Mouse (Mus musculus) heart, adult 8-10 months (tissue): ENCODE results near the gene Cmklr1. TPM values are rescaled to one million over a fixed set of nuclear protein-coding genes. Genes with fewer than 3 reads are reported as not detected.

Source experiments
- DNase-seq: peaks from one replicate; pipeline ENCODE4 v3.0.0; 2022; ENCODE audit warnings: low spot score
- total RNA-seq, 4 experiments: library from RNA; stranded (reverse); gene quantifications; 2 replicates each; pipeline ENCODE4 v1.2.4; 2022

The Cmklr1 gene
- total RNA-seq, 4 experiments from 2014 or later = 14.8 to 30.1 (median 17.9) TPM

- DNase-seq = no peak
Observed at GRCm38 (mm10) chr5:113652215-113652614, 2.0 kb upstream of the Cmklr1 start.

- no peak for DNase-seq
Observed at GRCm38 (mm10) chr5:113648647-113649211, 1.5 kb downstream of the Cmklr1 start.

- no peak for DNase-seq
Observed at GRCm38 (mm10) chr5:113647141-113647540, 3.1 kb downstream of the Cmklr1 start.

DNA sequence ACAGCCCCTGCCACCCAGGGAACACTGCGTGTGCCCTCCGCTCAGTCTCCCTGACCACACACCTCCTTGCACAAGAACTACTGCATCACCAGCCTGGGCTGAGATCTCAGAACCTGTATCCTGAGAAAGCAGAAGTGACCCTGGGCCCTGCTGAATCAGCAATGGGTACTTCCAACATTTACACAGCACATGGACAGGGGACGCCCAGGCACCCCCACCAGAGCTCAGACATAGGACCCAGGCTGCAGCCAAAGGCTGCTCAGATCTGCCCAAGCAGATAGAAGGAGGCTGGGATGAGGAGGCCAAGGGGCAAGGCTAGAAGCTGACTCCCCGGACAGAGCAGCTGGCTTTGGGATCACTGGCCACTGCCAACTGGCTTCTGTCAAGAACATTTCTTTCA lies 5.7 kb downstream of the Cmklr1 start:
- DNase-seq = no peak

DNA sequence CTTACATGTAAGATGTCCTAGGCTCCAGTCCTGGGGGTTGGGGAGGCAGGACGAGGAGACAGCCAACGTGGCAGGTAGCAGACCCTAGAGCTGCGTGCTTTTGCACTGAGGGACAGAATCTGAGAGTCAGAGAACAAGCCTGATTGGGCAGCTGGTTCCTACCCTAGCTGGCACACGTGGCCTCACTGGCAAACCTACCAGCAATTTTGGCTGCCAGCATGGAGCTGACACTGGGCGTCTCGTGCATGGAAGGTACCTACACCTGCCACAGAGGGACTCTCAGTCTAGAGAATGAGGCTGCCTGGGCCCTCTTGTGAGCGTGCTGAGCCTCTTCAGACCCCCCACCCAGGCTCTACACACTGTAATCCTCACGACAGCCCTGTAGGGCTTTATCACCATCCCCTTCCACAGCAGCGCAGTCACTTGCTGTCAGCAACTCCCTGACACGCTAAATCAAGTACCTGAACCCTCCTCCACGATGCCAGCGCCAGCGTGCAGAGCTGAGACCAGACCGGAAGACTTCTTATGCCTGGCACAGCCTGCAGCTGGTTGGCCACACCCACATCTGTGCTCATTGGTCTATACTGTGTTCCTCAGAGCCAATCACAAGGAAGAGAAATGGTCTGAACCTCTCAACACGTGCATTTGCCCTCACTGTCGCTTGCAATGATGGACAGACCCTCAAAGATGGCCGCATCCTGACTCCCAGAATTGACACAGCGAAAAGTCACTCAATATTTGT lies 6.9 kb downstream of the Cmklr1 start:
- DNase-seq = no peak

DNA sequence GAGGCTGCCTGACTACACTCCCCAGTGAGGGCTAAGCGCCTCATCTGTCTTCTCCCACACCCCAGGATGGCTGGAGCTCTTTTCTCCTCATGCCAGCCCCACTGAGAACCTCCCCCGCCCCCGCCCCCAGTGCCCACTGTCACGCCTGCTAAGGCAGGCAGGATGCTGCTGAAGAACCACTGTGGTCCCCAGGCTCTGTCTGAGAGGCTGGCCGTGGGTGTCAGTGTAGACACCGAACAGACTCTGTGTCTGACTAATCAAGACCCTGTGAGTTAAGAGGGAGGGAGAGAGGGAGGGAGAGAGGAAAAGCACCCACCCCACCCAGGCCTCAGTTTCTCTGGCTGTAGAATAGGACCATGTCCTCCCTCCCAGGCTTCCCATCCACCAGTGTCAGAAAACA lies 9.2 kb downstream of the Cmklr1 start:
- DNase-seq = no peak

DNA sequence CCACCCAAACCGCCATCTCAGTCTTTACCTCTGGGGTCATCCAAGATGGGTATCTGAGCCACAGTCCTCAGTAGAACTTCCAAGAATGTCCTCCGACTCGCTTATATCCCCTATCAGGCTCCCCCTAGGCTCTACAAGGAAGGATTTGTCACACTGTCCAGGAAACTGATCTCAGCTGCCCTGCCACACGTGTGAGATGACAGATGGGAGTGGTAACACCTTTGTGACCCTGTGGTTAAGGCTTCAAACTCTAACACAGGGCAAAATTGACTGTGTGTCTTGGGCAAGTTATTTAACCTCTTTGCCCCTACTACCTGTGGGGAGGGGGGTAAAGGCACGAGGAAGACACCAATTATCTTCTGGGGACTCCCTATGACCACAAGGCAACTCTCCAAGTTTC lies 11.1 kb downstream of the Cmklr1 start:
- DNase-seq = no peak

DNA sequence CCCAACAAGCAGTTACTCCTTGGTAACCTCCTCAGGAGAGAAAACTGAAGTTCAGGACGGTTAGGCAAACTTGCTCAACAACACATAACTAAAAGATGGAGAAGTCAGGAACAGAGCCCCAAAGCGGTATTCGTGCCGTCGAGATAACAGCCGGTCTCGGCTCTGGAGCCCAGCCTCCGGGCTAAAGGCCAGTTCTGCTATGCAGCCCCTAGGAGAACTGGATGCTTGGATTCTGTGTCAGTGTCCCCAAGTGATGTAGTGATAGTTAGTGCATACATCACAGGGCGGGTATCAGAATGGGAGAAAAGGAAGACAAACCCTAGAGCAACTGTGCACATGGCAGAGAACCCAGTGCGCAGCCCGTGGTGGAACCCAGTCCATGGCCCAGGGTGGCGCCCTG lies 12.2 kb downstream of the Cmklr1 start:
- no peak for DNase-seq

DNA sequence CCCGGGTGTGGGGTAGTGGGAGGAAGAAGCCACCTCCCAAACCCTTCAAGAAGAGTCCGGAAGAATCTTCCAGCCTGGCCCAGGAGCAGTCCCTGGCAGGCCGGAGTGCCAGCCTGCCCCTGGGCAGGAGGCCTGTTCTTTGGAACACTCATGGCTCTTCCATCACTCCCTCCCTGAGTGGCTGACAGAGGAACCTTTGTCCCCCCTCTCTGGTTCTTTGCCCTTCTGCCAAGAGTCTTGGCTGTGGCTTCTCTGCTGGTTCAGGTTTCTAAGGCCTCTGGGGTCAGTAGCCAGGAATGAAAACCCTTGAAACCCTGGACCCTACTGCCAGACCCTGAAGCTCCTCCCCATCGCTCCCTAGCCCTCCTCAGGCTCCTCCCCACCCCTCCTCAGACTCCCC lies 12.6 kb downstream of the Cmklr1 start:
- no peak for DNase-seq

GRCm38 (mm10) chr5:113635861-113636565 lies 14.2 kb downstream of the Cmklr1 start:
- DNase-seq = no peak

DNA sequence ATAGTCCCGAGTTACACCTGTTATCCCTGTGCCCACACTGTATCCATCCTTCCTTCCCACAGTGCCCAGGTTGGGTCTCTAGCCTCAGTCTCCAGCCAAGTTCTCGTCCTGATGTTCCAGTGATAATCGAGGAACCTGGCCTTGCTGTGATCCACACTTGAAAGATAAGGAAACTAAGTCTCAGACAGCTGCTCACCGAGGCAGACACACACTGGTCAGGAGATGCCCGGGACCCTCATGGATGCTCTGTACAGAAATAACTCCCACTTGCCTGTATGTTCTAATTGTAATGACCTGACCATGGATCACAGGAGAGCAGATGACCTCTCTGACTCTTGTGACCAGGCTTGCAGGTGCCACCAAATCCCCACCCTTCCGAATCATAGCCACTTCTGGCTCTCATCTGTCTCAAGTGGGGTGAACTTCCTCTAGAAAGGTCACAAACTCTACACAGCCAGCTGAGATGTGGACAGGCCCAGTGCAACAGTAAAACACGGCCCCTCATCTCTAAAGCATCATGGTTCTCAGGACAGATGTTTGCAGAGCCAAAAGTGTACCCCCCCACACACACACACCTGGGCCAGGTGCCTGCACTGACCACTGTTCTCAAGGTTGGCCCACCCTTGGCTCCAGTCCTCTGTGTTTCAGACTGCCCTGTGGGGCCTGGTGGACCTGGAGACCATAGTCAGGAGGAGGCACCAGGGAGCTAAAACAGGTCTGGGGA lies 15.2 kb downstream of the Cmklr1 start:
- no peak for DNase-seq

GRCm38 (mm10) chr5:113634024-113634651 lies 16.1 kb downstream of the Cmklr1 start:
- peak; percentile 73 for DNase-seq

GRCm38 (mm10) chr5:113633037-113633714 lies 17.1 kb downstream of the Cmklr1 start:
- DNase-seq = no peak

GRCm38 (mm10) chr5:113630116-113630515 lies 20.1 kb downstream of the Cmklr1 start:
- no peak for DNase-seq

DNA sequence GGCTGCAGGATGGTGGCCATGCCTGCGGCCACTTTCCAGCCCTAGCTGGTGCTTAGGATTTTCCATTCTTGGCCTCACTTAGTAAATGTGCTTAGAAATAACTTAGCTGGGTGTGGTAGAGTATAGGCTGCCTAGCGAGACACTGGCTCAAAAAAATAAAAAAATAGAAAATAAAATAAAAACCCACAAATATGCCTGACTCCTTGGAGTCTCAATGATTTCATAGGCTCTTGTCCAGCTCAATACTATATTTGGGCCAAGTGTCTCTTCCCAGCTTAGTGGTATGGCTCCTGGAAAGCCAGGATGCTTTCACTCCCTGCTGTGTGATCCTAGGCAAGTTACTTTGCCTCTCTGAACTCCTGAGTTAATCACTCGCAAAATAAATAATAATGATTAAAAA lies 21.0 kb downstream of the Cmklr1 start:
- no peak for DNase-seq

- no peak for DNase-seq
Observed at GRCm38 (mm10) chr5:113627820-113628437, 22.3 kb downstream of the Cmklr1 start.

DNA sequence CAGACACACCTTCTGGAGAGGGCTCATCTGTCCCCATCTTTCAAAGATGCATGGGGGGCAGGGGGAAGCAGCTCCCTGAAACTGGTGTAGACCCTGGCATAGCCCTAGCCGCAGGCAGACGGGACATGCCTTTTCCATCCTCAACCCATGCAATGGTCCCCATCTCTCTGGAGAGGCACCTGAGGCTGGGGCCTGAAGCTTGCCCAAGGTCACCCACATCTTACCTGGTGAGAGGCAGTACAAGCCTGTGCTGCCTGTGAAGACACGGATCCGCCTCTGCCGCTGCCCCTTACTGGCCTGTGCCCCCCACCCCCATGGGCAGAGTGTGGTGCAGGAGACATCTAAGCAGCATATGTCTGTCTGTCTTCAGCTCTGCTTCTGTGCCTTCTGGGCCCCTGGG lies 23.2 kb downstream of the Cmklr1 start:
- no peak for DNase-seq

DNA sequence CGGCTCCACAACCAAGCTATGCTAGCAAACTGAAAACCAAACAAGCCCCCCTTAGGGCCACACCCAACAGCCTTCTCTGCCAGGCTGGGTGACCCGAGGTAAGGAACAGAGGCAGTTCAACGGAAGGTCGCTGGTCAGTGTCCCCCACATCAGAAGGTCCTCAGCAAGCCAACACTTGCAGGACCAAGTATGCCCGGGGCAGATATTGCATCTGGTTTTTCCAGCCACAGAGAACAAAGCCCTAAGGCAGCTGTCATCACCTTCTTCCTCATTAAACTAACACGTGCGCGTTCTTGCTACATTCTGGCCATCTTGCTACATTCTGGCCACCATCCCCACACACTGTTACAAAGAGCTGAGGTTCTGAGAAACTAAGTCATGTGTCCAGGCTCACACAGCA lies 23.9 kb downstream of the Cmklr1 start:
- DNase-seq = no peak

DNA sequence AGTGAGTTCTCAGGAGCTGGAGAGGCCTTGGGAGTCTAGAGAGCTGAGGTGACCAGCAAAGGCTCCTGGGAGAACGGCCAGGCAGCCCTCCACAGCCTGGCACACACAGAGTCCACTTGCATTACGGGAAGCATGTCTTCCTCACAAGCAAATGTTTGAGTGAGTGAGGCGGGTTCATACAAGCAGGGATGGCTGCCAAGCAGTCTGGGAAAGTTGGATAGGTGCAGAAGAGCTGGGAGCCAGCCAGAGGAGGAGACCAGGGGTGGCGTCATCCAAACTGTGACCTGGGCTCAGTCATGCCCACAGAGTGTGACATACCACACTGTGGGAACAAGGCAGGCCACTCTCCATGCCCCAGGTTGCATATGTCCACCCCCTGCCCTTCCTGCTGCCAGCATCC lies 25.2 kb downstream of the Cmklr1 start:
- no peak for DNase-seq

DNA sequence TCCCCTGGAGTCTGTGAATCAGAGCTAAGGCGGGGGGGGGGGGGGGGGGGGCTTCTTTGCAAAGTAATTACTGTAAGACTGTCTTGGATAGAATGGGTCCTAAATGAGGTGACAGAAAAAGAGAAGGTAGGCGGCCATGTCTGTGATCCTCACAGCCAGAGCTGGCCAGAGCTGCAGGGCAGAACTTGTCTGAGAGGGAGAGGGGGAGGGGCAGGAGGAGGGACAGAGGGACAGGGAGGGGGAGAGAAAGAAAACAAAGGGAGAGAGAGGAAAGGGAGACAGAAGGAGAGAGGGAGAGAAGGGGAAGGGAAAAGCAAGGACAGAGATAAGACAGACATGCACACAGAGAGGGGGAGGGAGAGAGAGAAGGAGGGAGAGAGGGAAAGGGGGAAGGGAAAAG lies 27.2 kb downstream of the Cmklr1 start:
- DNase-seq = no peak

DNA sequence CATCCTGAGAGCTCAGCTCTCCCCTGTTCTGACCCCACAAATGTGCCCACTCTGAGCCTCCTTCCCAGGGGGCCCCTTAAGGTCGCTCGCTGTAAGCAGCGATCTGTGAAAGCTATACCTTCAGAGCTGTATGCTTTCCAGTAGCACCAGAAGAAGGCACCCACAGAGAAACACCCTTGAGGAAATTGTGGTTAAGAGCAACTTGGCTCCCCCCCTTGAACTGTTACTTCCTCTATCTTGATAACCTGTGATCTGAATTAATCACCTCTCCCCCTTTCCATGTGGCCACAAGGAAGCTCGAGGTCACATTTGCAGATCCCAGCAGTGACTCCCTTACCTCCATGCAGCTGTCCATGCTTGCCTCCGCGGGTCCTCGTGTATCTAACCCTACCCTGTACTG lies 29.2 kb downstream of the Cmklr1 start:
- DNase-seq = no peak
